Mouse (Mus musculus) ES-Bruce4 (cell line): ENCODE results near the gene Ablim2.

ENCODE experiments used
- CTCF ChIP-seq: IDR thresholded peaks from one replicate; pipeline ENCODE4 v1.8.1; 2011; ENCODE audit warnings: low read depth, low read length
- EP300 ChIP-seq: IDR thresholded peaks from 2 replicates; pipeline ENCODE4 v1.6.1; 2011; ENCODE audit warnings: low read depth, low read length; ENCODE audit not compliant: insufficient read depth
- POLR2A ChIP-seq: IDR thresholded peaks from one replicate; pipeline ENCODE4 v1.8.1; 2011; ENCODE audit warnings: low read length; ENCODE audit not compliant: insufficient read depth

DNA sequence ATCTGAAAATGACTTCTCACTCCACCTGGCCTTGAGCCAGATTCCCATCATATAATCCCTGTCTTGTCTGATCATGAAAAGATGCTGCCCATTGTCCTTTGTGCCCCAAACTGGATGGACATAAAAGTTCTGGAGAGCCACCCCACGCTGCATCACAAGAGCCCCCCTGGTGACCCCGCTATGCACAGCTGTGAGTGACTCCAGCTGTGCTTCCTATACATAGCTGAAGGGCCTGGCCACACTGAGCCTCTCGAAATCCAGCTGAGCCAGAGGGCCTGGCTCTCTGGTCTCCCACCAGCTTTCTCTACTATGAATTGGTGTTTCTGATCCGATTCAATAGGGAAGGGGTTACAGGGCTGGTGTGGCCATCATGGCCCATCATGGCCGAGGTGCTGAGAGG lies 38.5 kb downstream of the Ablim2 start:
- TF ChIP-seq POLR2A (no peak), EP300 (no peak), CTCF (no peak)
